Mouse (Mus musculus) CD4-positive, CD25-positive, alpha-beta regulatory T cell, adult 2 months (primary cell): ENCODE measurements around the gene Npas1.

ENCODE experiments used
- DNase-seq: peaks from one replicate; pipeline ENCODE4 v3.0.0-alpha.2; 2012; ENCODE audit warnings: low read depth, low spot score

Npas1 gene

GRCm38 (mm10) chr7:16471549-16471948, 6.0 kb downstream of the Npas1 start:
- DNase-seq: peak; percentile 52

- DNase-seq: no peak
These were observed 9.4 kb downstream of the Npas1 start for GRCm38 (mm10) chr7:16468115-16468514.

- DNase-seq: peak; percentile 72
These were observed 11.0 kb downstream of the Npas1 start for GRCm38 (mm10) chr7:16466565-16466964.

- no peak for DNase-seq
These were observed 12.0 kb downstream of the Npas1 start for GRCm38 (mm10) chr7:16465568-16465967.

GRCm38 (mm10) chr7:16465160-16465559, 12.4 kb downstream of the Npas1 start:
- peak; percentile 82 for DNase-seq

GRCm38 (mm10) chr7:16463214-16463613, 14.3 kb downstream of the Npas1 start:
- DNase-seq: peak; percentile 89

- no peak for DNase-seq
These were observed 15.8 kb downstream of the Npas1 start for GRCm38 (mm10) chr7:16461705-16462104.

- DNase-seq: no peak
These were observed 16.4 kb downstream of the Npas1 start for GRCm38 (mm10) chr7:16461151-16461550.

- no peak for DNase-seq
These were observed 17.0 kb downstream of the Npas1 start for GRCm38 (mm10) chr7:16460566-16460965.

GRCm38 (mm10) chr7:16456289-16456688, 21.2 kb downstream of the Npas1 start:
- no peak for DNase-seq

- no peak for DNase-seq
These were observed 22.5 kb downstream of the Npas1 start for GRCm38 (mm10) chr7:16455016-16455415.

- DNase-seq: peak; percentile 68
These were observed 24.3 kb downstream of the Npas1 start for GRCm38 (mm10) chr7:16453118-16453711.

GRCm38 (mm10) chr7:16452587-16453073, 24.9 kb downstream of the Npas1 start, which contains the start of gene Tmem160:
Tmem160 (plus strand) TSS chr7:16452779.
- peak; percentile 95 for DNase-seq

GRCm38 (mm10) chr7:16451656-16452055, 25.9 kb downstream of the Npas1 start:
- no peak for DNase-seq

- peak; percentile 68 for DNase-seq
These were observed 36.3 kb downstream of the Npas1 start for GRCm38 (mm10) chr7:16441241-16441640.

- DNase-seq: no peak
These were observed 42.4 kb downstream of the Npas1 start for GRCm38 (mm10) chr7:16435088-16435487.

GRCm38 (mm10) chr7:16433352-16433971, 44.1 kb downstream of the Npas1 start:
- DNase-seq: no peak

GRCm38 (mm10) chr7:16426129-16426729, 51.3 kb downstream of the Npas1 start:
- DNase-seq: peak; percentile 77

GRCm38 (mm10) chr7:16425721-16426120, 51.8 kb downstream of the Npas1 start:
- DNase-seq: no peak

GRCm38 (mm10) chr7:16423731-16424130, 53.8 kb downstream of the Npas1 start:
- DNase-seq: no peak

- DNase-seq: no peak
These were observed 55.2 kb downstream of the Npas1 start for GRCm38 (mm10) chr7:16422222-16422856.

GRCm38 (mm10) chr7:16420493-16421118, 56.9 kb downstream of the Npas1 start:
- DNase-seq: no peak
